Mouse (Mus musculus) CH12.LX (cell line): ENCODE data around the gene Naa16.

Experiments used
- BHLHE40 ChIP-seq: IDR thresholded peaks from 2 replicates; pipeline ENCODE4 v1.6.1; 2011; ENCODE audit warnings: mild to moderate bottlenecking, low read depth, low read length, improper control_type of control experiment
- CTCF ChIP-seq, 2 experiments: IDR thresholded peaks in 1 of 2; conservative IDR thresholded peaks in 1 of 2; 2 replicates each; pipeline ENCODE4 v1.5.1; 2011 to 2012; ENCODE audit warnings: low read depth in 2 of 2, low read length in 2 of 2, improper control_type of control experiment in 1 of 2, inconsistent platforms in 1 of 2, mild to moderate bottlenecking in 1 of 2, moderate library complexity in 1 of 2
- NRF1 ChIP-seq: IDR thresholded peaks from 2 replicates; pipeline ENCODE4 v1.6.1; 2014; ENCODE audit warnings: low read depth, mild to moderate bottlenecking, inconsistent platforms, low read length, improper control_type of control experiment, moderate library complexity
- POLR2A ChIP-seq: IDR thresholded peaks from 2 replicates; pipeline ENCODE4 v1.6.1; 2011; ENCODE audit warnings: low read depth, mild to moderate bottlenecking, improper control_type of control experiment, low read length
- ZKSCAN1 ChIP-seq: IDR thresholded peaks from 2 replicates; pipeline ENCODE4 v1.6.1; 2012; ENCODE audit warnings: low read depth, inconsistent platforms, low read length, improper control_type of control experiment, borderline replicate concordance

- TF ChIP-seq BHLHE40, result no peak
- TF ChIP-seq CTCF (conservative IDR thresholded peaks at IDR 0.05 in 1 of 2, IDR thresholded peaks at IDR 0.05 in 1 of 2; ENCODE audit: low read depth in 2 of 2, low read length in 2 of 2), result no peak
- TF ChIP-seq ZKSCAN1, result no peak
- no peak for TF ChIP-seq POLR2A
- no peak for TF ChIP-seq NRF1
These were observed 114.6 kb downstream of the Naa16 start for GRCm38 (mm10) chr14:79275870-79276395.
